Mouse (Mus musculus) lung, postnatal 36 days (tissue): Measurements from ENCODE around the gene Creg2.
A peak's percentile ranks its signal among the peaks of the same experiment; 100 is the strongest.
"Not testable (repeated sequence)": the region's sequence is repeated elsewhere in the genome, so short reads cannot be mapped to it uniquely, and the experiment has no call there.

Source experiments
- DNase-seq: peaks from one replicate; pipeline ENCODE4 v3.0.0; 2022; ENCODE audit warnings: mixed read lengths

Creg2 gene

DNA sequence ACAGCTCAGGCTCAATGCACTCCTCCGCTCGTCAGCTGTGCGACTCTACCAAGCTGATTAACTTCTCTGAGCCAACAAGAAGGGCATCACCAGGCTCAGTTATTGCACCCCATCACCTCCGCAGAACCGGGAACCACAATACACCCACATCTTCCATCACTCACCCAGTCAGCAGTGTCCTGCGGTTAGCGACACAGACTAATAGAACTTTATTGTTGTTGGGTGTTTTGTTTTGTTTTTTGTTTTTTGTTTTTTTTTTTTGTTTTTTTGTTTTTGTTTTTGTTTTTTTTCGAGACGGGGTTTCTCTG lies at the start of gene Creg2:
Gene Creg2 (minus strand): TSS at position 234 of the 308 bp plus-strand sequence.
- DNase-seq = peak; percentile 3

DNA sequence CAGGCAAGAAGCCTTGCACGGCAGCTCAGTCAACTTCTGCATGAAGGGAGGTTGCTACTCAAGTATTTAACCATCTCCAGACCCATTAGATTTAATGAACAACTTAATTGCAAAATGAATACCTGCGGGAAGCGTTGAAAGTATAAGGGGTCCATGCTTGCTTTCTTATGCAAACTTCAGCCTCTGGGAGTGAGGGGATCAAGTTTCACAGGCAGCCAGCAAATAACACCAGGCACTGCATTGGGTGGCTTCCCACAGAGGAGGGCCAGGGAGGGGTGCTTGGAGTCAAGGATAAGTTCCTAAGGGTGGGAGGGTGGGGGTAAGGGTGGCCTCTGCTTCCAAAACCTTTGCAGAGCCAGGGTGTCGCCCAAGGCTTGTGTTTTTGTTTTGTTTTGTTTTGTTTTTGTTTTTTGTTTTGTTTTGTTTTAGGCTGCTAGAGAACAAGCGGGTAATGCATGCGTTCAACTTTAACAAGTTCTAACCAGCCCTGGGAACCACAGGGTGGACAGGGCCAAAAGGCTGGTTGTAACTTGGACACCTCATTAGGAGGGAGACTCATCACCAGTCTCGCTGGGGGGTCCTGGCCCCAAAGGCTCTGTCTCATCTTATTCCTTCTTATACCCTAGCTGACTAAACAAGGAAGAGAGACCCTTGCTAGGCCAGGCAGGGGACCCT lies 49.5 kb upstream of the Creg2 start:
- no peak for DNase-seq

DNA sequence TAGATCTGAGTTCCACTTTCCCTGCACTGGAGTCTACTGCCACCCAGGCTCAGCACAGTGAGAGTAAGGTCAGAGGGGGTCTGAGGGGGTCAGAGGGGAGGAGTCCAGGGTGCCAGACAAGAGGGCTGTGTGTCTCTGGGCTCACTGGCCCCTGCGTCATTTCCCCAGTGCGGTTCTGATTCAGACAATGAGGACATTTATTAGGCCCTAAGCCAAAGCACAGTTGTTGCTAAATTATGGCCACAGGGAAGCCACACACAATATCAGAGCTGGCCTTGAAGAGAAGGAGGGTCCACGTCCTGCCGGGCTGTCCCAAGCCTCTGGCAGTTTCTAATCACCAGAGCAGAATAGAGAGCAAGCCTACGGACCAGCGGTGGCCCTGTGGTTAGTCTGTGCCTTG lies 47.2 kb upstream of the Creg2 start:
- peak; percentile 77 for DNase-seq

DNA sequence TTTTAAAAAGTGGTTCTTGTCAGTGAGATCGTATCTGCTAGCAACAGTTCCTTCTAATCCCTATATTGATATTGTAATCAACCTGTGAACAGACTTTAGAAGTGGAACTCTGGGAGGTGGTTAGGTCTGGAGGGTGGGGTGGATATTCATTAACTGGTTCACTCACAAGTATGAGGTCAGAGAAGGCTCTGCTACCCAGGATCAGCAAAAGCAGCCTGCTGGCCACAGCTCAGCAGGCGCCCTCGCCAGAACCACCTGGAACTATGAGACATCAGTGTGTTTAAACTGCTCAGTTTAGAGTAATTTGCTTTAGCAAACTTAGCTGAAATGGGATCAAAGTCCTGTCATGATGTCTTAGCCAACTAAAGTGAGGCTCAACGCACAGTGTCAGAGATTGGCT lies 43.9 kb upstream of the Creg2 start:
- no peak for DNase-seq

DNA sequence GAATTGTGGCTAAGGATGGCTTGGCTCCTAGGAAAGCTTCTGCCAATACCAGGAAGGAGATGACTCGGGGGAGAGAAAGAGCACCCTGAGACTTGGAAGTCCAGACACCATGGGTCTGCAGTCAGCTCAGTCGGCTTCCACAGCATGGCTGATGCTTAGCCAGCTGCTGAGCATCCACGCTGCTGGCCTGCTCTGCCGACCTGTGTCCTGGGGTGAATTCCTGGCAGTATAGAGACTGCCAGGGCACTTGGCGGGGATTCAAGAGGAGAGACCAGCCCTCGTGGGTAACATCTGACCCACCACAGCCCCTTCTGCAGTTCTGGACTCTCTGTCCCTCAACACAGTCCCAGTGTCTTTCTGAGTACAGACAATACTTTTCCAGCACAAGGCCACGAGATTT lies 43.5 kb upstream of the Creg2 start:
- no peak for DNase-seq

DNA sequence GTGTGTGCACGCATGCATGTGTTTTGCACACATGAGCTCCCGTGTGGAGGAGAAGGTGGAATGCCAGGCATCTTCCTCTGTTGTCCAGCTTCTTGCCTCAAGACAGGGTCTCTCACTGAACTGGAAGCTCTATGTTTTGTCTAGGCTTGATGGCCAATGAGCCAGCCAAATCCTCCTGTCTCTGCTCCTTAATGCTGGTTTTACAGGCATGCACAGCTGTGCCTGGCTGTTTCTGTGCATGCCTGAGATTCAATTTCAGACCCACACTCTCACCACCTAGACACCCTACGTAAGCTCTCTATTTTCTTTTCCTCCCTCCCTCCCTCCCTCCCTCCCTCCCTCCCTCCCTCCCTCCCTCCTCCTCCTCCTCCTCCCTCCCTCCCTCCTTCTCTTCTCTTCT lies 40.7 kb upstream of the Creg2 start:
- DNase-seq = no peak

DNA sequence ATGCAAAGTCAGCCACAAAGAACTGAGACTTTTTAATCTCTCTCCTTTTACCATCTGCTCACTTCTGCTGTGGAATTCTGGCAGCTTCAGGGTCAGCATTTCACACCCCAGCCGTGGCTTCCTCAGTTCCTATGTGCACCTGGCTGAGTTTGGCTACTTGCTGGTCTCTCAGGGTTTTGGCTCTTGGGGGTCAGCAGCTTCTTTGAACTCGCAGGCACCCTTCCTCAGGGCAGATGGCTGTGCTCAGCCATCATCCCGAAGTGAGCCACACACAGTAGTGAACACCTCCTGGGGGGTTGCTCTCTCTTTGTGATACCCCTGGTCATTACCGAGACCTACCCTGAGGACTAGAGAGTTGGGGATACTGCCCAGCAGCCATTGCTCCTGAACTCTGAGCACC lies 39.8 kb upstream of the Creg2 start:
- DNase-seq = no peak

DNA sequence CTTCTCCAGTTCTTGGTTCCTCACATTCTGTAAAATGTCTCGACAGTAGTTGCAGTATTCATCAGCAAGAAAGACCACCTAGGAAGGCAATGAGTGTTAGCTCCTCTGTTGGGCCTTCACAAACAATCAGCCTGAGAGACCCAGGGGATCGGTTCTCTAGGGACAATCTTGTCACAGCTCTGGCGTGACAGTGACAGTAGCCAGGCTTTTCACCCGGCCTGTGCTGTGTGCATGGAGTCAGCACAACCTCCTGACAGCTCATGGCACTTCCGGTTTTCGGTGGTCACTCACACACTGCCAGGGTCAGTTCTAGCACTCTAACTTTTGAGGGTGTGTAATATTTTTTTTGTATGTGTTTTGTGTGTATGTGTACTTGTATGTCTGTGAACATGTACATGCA lies 37.3 kb upstream of the Creg2 start:
- no peak for DNase-seq

DNA sequence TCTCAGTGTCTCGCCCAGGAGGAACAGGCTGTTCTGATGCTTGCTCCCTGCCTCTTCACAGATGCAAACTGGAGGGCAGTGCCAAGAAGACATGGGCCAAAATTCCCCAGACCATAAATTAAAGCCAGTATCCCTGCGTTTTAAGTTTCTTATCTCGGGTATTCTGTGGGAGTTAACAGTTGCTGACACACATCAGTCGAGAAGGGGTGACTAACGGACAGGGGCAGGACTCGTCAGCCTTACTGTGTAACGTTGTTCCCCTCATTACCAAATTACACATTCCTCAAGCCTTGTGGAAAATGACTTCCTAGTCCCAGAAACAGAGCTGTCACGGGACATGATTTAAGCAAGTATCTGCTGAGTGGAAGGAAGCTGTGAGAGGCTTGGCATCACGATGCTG lies 36.0 kb upstream of the Creg2 start:
- no peak for DNase-seq

DNA sequence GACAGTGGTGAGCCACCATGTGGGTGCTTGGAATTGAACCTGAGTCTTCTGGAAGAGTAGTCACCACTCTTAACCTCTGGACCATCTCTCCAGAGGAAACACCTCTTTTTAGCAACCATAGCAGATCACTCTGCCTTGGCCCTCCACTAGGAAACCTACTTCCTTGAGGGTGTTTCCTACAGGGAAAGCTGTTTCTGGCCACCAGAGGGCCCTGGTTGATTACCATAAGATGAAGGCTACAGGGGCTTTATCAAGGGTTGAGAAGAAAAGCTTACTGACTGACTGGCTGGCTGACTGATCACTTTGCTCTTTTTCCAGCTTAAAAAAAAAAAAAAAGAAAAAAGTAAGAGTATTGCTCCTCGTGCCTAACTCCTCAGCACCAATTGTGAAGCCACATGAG lies 34.6 kb upstream of the Creg2 start:
- peak; percentile 92 for DNase-seq

DNA sequence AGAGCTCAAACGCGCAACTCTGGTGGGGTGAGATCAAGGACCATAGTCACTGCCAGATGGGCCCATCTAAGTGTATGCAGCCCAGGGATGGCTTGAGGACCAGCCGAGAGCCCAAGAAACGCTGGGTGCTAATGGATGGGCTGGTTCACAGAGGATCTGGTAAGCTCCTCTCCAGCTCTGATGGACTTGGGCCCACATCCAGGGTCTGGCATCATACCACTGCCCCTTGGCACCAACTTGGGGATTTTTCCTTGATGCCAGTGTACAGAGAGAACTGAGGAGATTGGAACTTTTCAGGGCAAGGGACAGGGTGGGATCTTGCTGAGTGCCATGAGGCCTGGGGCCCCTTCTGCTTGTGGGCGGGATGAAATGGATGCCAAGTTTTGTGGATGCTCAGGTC lies 30.4 kb upstream of the Creg2 start:
- no peak for DNase-seq

DNA sequence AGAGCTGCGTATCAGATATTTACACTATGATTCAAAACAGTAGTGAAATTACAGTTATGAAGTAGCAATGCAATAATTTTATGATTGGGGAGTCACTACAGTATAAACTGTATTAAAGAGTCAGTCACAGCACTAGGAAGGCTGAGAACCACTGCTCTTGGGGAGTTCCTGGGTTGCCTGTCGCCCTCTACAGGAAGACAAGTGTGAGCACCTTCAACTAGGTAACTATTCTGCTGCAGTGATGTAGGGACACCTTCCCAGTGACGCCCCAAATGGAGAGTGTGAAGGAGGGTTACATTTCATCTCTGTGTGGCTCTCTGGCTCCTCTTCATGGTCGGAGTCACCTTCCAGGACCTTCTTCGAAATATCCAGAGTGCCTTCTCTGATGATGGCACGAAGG lies 29.3 kb upstream of the Creg2 start:
- peak; percentile 7 for DNase-seq

DNA sequence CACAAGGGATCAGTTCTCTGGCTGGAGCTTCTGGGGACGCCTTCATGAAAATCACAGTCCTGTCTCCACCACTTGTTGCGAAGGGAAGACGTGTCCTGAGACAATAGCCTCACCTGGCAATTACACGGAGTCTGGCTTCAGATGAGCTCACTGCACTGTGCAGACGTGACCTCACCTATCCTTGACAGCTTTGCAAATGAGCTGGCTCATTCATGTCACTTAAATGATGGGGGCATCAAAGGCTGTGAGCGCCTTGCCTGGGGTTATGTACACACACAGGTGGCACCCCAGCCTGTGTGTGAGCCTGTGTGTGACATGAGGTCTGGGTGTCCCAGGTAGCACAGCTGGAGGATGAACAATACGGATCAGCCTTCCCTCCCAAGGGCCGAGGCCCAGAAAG lies 27.6 kb upstream of the Creg2 start:
- DNase-seq = no peak

DNA sequence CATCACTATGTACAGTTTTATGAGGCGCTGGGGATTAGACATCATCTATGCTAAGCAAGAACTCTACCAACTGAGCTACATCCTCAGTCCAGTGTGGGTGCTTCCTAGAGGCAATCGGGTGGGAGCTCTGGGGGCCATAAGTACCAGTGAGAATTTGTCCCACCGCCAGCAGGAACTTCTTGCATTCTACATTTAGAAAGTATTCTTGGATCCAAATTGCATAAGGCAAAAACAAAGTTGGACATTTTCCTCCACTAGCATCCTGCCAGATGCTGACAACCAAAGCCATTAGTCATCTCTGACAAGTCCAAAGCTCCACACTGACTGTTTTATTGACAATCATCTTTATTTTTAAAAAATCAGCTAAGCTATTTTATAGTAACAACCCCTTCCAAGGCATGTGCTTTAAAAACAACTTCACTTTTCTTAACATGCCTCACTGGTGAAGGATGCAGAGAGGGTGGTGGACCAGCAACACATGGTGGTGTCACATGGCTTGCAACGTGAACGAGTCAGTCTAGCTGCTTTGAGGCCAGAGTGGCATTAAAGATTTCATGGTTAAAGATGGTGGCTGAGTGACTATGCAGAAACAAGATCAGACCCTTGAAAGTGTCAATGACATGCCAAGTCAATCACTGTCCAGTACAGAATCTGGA lies 25.1 kb upstream of the Creg2 start:
- DNase-seq = no peak

DNA sequence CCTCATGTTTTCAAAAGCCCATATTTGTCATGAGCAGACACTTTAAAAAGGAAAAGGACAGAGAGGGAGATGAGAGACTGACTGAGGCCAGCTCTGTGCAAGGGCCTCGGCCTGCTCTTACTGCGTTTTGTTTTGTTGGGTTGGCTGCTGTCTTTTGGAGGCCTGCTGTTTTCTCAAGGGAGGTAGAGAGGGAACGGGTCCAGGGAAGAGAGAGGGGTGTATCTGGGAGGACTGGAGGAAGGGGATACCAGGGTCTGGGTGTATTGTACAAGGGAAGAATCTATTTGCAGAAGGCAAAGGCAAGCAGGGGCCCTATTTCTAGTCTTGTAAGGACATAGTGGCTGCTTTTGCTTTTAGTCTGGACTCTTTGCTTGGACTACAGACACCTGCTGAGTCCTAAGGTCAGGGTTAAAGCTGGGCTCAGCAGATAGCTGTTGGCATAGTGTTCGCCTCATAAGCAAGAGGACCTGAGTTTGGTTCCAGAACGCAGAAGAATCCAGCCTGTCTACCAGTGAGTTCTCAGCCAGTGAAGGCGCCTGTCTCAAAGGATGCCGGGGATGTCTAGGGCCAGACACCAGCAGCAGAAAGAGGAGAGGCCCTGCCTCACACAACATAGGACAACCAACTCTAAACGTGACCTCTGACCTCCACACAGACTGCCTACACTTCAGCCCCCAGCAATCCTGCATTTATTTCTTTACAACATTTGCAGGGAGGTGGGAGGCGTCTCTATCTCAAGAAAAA lies 21.3 kb upstream of the Creg2 start:
- DNase-seq = no peak

DNA sequence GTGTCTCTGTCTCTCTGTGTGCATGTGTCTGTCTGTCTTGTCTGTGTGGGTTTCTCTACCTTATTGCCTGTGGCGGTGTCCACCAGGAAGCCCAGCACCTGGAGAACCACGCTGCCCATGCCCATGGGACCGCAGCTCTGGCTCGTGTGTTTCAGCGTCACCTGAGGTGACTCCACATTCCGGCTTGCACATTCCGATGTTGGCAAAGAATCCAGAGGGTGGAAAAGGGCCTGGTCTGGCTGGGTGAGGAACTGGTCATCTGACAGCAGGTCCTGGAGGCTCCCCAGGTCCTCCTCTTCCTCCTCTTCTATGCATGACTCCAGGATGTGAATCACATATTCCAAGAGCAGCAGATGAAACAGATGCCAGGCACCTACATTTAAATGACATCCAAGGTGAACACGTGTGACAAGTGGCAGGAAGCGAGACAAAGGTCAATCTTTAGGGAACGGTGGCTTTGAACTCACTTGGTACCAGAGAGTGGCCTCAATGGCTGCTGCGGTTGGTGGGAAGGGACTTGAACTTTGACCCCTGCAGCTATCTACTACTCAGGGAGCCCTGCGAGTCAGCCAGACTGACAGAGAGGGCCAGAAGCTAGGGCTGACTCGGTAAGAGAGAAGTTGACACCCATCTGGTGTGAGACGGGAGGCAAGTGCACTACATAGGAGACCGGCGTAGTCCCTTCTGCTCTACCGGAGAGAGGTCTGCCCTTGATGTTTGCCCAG lies 19.1 kb upstream of the Creg2 start:
- peak; percentile 7 for DNase-seq

DNA sequence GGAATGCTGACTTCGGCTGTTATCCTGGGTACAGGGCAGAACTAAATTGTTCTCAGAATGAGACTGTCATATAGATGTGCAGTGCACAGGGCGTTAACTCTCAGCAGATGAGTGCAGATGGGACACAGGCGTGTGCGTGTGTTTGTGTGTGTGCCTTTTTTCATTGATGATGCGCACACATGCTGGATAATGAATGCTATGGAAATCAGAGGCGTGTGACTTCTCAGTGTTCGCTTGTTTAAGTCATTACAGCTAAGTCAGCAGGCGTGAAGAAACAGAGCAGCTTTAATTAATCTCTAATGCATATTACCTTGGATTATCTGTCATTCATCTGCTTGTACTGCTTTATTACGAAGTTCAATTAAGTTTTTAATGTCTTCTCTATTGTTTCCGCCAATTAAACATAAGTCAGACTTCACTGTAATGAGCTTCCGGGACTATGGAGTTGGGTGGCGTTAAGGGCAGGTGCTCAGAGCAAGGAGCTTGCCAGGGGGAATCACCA lies 15.5 kb upstream of the Creg2 start:
- DNase-seq = no peak

DNA sequence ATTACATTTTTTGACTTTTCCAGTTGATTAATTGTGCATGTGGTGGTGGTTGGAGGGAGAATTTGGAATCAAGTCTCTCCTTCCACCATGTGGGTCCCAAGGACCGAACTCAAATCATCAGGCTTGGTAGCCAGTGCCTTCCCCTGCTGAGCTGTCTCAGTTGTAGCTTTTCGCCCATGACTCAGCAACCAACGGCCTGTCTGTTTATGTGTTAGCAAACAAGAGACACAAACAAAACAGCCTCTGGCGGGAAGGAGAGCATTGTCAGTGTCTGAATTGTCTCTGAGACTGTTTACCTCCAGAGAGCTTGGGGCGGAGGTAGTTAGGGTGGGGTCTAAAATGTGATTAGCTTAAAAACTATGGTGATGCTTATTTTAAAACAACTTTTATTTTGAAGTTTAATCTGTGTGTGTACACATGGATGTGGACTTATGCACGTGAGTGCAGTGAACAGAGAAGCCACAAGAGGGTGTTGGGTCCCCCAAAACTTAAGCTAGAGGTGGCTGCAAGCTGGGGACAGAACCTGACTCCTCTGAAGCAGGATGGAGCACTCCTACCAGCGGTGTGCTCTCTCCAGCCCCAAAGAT lies 12.9 kb upstream of the Creg2 start:
- no peak for DNase-seq

DNA sequence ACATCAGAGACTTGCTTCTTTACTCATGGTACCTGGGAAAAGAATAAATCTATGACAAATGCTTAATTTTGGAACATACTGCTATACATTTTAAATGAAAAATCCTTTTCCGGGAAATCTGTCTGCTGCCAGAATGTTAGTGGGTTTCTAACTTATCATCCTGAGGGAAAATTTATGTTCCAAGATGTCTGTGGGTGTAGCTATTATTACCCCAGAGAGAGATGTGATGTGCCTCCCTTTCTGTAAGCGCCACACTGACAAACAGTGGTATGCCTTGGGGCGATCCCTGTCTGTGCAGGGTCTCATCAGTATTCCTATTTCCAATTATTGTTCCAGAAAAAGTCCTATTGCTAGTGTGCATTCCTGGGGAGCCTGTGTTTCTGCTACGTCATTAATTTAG lies 11.8 kb upstream of the Creg2 start:
- no peak for DNase-seq

DNA sequence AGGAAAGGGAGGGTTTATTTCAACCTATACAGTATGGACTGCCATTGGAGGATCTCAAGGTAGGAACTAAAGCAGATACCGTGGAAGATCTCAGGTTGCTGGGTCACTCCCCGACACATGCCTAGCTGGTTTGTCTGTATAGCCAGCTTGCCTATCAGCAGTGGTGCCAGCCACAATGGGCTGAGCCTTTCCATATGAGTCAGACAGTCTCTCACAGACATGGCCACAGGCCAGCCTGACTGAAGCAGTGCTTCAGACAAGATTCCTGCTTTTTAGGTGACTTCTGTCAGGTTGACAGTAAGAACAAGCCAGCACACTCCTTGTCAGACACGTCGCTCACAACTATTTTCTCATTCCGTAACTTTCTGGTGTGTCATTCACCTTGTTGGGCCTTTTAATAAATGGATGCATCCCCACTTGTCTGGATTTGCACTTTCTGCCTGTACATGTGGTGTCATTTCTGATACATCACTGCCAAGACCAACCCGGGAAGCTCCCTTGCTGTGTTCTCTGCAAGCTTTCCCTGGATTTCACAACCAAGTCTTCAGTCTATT lies 5.8 kb upstream of the Creg2 start:
- no peak for DNase-seq

DNA sequence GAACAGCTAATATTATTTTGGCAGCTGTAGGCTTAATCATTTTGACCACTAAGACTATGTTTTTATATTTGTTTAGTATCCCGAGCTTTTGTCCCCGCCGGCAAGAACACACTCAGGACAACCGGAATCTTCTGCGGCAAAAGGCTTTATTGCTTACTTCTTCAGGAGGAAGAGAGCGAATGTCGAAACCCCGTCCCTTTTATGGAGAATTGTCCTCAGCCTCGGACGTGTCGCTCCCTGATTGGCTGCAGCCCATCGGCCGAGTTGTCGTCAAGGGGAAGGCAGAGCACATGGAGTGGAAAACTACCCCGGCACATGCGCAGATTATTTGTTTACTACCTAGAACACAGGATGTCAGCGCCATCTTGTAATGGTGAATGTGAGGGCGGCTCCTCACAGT lies 3.6 kb upstream of the Creg2 start:
- not testable (repeated sequence) for DNase-seq

DNA sequence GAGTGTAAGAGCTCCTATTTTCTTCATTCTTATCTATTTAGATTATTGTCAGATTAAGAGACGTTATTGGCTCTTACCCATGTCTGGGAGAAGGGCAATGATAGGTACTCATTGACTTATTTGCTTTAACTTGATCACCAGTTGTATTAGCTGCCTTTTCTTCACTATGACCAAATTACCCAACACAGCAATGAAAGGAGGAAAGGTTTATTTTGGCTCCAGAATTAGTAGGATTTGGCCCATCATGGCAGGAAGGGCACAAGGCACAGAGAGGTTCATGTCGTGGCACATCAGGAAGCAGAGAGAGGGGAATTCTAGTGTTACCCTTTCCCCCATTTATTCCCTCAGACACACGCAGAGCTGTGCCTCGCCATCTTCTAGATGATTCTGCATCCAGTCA lies 1.8 kb upstream of the Creg2 start:
- no peak for DNase-seq
